Mouse (Mus musculus): ENCODE results near the gene Olfr99.

DNA sequence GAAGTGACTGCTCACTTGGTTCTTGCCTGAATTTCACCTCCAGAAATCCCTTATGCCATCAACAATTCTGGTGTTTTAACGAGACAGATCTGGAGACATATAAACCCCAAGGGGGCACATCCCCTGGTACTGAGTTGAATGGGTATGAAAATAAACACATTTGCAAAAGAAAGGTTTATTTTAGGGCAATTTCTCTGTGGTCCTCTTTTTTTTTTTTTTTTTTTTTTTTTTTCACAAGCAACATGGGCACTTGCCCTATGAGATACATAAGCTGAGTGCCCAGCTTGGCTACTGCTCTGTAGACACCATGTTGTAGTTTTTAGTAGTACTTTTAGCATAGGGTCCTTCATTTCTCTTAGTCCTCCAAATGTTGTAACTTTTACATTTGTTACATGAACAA lies at the start of gene Olfr99:
- TF ChIP-seq EP300 (IDR thresholded peaks at IDR 0.05; ENCODE audit: low read length), result no peak
- no peak for TF ChIP-seq CTCF (conservative IDR thresholded peaks at IDR 0.05 in 1 of 2, IDR thresholded peaks at IDR 0.05 in 1 of 2; ENCODE audit: low read depth in 2 of 2, low read length in 2 of 2)
- no peak for TF ChIP-seq IRF4 (IDR thresholded peaks at IDR 0.05; ENCODE audit: low read depth, low read length)
- no peak for TF ChIP-seq POLR2A (IDR thresholded peaks at IDR 0.05; ENCODE audit: low read depth, low read length)
- TF ChIP-seq SMC3 (IDR thresholded peaks at IDR 0.05; ENCODE audit: low read depth, low read length), result no peak
